Comparison of ENCODE assay signal across 8 mouse cellular contexts in the genomic region with DNA sequence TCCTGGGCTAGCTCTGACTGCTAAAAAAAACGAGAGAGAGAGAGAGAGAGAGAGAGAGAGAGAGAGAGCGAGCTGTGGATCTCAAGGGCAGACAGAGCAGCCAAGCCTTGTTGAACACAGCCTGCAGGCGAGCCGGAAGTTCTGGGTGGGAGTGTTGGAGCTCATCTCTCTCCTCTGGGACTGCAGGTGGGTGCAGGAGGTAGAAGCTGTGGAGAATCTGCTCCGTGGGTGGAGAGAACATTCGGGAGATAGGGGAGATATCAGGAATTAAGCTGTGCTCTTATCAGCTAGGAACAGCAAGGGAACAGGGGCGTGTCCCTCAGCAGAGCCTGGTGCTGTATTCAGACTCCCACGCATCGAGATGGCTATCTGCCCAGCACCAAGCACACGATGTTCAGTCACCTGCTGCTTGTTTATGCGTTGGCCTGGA.
DNase-seq lines count a peak whose midpoint lies in the region; ATAC-seq lines count a peak whose summit lies in the region.

No protein-coding gene starts in this region.

- no peak overlapping the region for H3K4me2 ChIP-seq in forebrain, embryonic 13.5 days

- H3K4me3 ChIP-seq in forebrain, embryonic 13.5 days: no peak overlapping the region

- H3K27ac ChIP-seq in forebrain, embryonic 13.5 days: no peak overlapping the region

- no peaks in the 10 kb centered on the region for H3K27me3 ChIP-seq in forebrain, embryonic 13.5 days

- peak; percentile 34 for DNase-seq in retina, postnatal 1 day
- no peak for DNase-seq in retina, embryonic 14.5 days (ENCODE audit: low spot score)
- peak; percentile 73 to 86 for DNase-seq in heart, adult 18-20 months
- DNase-seq in layer of hippocampus, adult 8-10 months (ENCODE audit: low spot score in 2 of 2): peak; percentile 89 to 90
- peak; percentile 76 for DNase-seq in lung, postnatal 36 days
- no peak for DNase-seq in thymus, postnatal 4 days
- DNase-seq in T-cell, adult 2 months (ENCODE audit: low spot score): no peak

- H3K36me3 ChIP-seq in forebrain, embryonic 13.5 days (ENCODE audit: poor library complexity, severe bottlenecking): no peaks in the 10 kb centered on the region

- H3K4me1 ChIP-seq in forebrain, embryonic 13.5 days: peaks cover 12% of the 10 kb centered on the region

- 80% methylated on average over 11 of the region's 11 CpGs for WGBS in forebrain, embryonic 13.5 days

- H3K9ac ChIP-seq in forebrain, embryonic 13.5 days: no peak overlapping the region

- ATAC-seq in forebrain, embryonic 13.5 days: no peak

- H3K9me3 ChIP-seq in forebrain, embryonic 13.5 days (replicated peaks): no peaks in the 10 kb centered on the region

Comparison
In these comparisons a context has a peak if more than half of its experiments do, and no peak if none do; other contexts are left out.
1. DNase-seq: peak in retina, postnatal 1 day (single experiment), heart, adult 18-20 months (2 of 2), layer of hippocampus, adult 8-10 months (2 of 2) and lung, postnatal 36 days (single experiment); none in retina, embryonic 14.5 days (single experiment), thymus, postnatal 4 days (single experiment) and T-cell, adult 2 months (single experiment).